Mouse (Mus musculus) layer of hippocampus, postnatal 10 days (tissue): ENCODE measurements around the gene Carns1. TPM values are rescaled to one million over a fixed set of nuclear protein-coding genes. Genes with fewer than 3 reads are reported as not detected.

Source experiments
- DNase-seq, 2 experiments: peaks; one replicate each; pipeline ENCODE4 v3.0.0; 2021; ENCODE audit warnings: low spot score in 2 of 2
- total RNA-seq, 2 experiments: library from RNA; stranded (reverse); gene quantifications; 2 replicates each; pipeline ENCODE4 v1.2.3; 2021

Gene Carns1
- total RNA-seq, 2 experiments from 2014 or later = 3.0 to 3.6 TPM

DNA sequence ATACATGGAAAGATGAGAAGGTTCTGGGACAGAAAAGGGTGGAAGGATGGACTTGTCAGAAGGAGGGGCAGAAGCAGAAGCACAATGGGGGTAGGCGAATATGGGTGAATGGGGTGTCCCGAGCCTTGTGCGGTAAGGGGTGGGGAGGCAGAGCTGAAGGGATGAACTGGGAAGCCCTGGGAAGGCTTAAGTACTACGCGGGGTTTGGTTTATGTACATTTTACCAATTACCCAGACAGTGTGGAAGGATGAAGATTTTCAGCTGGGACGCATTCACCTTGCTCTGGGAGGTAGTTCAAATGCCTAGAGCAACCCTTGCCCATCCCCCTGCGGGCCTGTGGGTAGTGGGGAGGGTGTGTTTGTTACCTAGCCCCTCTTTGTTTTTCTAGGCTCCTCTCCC is 26.9 kb upstream of the Carns1 start:
- no peak for DNase-seq

DNA sequence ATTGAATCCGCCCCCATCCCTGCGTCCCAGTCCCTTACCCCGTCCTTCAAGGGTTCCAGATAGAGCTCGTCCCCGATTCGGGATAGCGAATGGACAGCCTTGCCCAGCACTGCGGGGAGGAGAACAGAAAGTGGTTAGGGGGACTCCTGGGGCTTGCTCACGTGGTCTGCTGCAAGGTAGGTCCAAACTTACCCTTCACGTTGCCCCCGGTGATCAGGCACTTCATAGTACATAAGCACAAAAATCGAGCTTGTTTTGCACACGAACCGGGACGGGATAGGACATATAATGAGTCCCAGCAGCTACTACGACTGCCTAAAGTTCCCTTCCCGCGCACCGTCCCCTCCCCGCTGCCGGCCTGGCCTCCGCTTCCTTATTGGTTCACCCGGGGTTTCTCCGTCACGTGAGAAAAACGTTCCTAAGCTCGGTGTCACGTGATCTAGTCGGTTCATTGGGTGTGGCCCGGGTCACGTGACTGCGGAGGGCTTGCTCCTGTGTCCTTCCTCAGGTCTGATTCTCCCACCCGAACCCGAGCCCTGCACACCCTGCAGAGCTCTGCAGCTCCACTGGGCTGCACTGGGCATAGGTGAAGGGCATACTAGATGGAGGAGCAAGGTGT is 26.1 kb upstream of the Carns1 start, which contains the start of gene Rad9a:
TSS of gene Rad9a (minus strand) at position 372 of the 619 bp plus-strand sequence.
- peak; percentile 91 to 94 for DNase-seq

DNA sequence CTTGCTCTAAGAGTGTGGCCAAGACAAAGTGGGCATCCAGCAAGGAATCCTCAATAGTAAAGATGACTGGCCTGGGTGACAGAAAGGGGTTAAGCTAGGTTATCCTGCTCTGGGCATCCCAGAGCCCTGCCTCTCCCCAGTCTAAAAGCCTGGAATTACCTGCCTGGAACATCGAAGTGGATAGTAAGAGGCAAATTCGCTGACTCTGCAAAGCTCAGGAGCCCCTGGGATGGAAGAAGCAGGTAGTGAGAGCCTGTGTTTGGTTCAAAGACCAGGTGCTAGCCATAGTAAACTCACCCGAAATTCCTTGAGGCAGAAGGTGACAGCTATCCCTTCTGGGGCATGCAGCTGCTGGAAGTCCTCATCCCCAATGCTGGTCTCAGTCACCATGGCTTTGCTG is 21.9 kb upstream of the Carns1 start:
- DNase-seq = no peak

DNA sequence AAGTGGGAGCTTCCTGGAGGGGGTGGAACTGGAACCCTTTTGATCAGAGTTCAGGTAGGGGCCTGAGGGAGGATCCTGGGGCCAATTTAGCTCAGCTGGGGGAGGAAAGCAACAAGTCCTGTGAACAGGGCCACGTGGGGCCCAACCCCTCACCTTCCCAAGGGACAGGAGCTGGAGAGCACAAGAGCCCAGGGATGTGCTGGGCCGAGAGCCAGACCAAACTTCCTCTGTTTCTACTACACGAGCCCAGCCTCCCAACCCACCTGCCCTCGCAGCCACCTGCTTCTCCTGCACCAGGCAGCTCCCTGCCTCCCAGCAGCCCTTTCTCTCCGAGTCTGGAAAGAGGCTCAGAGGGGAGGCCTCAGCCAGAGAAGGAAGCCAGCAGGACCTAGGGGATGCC is 21.3 kb upstream of the Carns1 start:
- DNase-seq = peak in 1 of 2 experiments; percentile 31

DNA sequence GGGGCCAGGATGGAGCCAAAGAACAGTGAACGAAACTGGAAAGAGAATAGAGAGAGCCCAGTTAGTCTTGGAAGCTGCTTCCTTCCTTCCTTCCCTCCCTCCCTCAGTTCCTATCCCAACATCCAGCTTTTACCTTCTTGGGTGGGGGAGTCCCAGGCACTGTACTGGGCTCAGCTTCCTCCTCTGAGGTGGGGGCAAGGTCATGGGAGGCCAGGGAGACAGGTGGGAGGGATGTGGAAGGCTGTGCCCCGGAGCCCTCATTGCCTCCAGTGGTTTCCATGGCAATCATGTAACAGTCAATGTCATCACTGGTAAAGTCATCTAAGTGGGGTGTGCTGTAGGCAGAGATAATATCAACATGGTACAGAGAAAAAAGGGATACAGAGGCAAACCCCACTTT is 20.8 kb upstream of the Carns1 start:
- no peak for DNase-seq

DNA sequence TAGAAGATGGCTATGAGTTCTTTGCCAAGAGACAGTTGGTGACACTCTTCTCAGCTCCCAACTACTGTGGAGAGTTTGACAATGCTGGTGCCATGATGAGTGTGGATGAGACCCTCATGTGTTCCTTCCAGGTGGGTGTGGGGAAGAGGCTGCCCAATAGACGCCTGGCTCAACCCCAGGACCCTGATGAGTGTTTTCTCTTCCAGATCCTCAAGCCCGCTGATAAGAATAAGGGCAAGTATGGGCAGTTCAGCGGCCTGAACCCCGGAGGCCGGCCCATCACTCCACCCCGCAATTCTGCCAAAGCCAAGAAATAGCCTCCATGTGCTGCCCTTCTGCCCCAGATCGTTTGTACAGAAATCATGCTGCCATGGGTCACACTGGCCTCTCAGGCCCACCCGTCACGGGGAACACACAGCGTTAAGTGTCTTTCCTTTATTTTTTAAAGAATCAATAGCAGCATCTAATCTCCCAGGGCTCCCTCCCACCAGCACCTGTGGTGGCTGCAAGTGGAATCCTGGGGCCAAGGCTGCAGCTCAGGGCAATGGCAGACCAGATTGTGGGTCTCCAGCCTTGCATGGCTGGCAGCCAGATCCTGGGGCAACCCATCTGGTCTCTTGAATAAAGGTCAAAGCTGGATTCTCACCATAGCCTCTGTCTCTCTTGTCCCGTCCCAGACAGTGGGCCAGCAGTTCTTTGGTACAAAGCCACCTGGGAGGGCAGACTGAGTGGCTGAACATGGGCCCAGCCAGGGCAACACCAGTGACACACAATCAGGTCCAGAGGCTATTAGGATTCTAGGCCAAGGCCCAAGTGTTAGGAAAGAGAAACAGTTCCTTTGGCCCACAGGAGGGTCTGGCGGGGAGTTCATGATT is 19.7 kb upstream of the Carns1 start:
- DNase-seq = peak in 1 of 2 experiments; percentile 48

DNA sequence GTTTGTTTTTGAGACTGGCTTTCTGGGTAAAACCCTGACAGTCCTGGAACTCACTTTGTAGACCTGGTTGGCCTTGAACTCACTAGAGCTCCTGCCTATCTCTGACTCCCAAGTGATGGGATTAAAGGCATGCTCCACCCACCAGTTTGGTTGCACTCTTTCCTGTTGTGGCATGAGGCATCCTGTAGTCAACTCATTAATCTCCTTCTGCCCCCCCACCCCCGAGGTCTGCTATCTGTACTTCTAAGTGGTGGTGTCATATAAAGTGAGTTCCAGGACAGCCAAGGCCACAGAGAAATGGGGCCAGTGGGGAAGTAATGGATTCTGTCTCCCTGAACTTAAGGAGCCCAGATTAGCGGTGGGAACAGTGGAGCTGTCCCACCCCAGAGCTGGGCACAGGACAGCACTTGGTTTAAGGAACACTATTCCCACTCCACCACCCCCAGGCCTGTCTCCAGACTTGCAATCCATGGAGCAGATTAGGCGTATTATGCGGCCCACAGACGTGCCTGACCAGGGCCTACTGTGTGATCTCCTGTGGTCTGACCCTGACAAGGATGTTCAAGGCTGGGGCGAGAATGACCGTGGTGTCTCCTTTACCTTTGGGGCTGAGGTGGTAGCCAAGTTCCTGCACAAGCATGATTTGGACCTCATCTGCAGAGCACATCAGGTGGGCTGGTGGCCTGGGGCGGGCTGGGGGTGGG is 18.9 kb upstream of the Carns1 start:
- peak in 1 of 2 experiments; percentile 18 for DNase-seq

DNA sequence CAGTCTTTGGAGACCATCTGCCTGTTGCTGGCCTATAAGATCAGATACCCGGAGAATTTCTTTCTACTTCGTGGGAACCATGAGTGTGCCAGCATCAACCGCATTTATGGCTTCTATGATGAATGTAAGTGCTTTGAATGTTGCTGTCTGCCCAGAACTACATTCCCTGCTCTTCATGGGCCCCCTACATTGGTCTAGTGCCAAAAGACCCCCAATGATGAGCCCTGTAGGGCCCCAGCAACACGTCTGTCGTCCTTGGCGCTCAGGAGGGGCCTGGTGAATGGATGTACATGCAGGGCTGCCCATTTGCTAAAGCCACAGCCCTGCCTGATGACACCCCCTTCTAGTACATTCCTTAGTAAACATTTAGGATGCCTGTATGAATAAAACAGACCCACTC is 17.9 kb upstream of the Carns1 start:
- DNase-seq = no peak

DNA sequence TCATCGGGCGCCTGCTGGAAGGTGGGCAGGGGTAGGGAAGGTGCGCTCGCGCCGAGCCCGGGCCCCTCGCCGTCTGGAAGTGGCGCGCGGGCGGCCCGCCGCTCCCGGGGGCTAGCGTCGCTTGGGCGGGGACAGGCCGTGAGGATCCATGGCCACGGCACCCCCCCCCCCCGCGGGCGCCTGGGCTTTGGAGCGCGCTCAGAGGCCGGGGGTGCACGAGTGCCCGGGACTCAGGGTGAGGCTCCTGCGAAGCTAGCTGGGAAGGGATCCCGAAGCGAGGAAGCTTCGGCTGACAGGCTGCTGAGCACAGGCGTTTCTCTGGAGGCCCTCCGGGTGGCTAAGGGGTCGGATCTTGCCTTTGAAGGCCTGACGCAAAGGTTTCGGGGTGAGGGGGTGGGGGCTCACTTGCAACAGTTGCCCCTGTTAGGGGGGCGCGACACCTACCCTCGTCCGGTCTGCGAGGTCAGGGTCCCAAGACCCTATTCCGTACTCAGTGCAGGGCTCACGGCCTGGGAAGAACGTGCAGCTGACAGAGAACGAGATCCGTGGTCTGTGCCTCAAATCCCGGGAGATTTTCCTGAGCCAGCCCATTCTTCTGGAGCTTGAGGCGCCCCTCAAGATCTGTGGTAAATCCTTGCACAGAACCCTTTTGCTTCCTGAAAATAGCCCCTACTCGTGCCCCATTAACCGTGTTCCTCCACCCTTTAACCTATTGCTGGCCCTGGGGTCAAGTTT is 17.1 kb upstream of the Carns1 start:
- peak in 1 of 2 experiments; percentile 42 for DNase-seq

DNA sequence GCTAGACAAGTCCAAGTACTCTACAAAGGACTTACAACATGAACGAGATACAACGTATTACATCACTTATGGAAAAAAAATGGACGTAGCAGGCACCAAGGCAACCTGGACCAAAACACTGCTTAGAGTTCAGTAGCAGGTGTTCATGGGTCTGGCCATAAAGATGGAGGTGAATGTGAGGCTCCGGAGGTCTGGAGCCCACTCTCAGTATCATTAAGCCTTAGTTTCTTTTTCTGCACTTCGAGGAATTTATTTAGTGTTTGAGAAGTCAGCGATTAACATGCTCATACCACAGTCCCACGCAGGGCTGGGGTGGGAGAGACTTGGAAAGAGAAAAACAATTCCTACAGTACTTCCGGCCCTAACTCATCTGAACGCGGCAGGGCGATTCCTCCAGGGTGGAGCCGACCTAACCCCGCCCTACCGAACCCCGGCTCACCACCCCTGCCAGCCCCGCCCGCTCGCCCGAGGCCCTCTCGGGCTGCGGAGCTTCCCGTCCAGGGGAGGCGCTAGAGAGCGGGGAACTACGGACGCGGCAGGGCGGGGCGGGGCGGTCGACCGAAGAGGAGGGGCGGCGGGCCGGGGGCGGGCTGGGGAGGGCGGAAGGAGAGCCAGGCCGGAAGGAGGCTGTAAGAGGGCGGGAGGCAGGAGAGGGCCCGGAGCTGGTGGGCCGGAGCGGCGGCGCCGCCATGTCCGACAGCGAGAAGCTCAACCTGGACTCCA is 16.4 kb upstream of the Carns1 start, which contains the start of gene Ppp1ca:
TSS of gene Ppp1ca (plus strand) at position 538 of the 723 bp plus-strand sequence.
- peak; percentile 96 to 97 for DNase-seq

DNA sequence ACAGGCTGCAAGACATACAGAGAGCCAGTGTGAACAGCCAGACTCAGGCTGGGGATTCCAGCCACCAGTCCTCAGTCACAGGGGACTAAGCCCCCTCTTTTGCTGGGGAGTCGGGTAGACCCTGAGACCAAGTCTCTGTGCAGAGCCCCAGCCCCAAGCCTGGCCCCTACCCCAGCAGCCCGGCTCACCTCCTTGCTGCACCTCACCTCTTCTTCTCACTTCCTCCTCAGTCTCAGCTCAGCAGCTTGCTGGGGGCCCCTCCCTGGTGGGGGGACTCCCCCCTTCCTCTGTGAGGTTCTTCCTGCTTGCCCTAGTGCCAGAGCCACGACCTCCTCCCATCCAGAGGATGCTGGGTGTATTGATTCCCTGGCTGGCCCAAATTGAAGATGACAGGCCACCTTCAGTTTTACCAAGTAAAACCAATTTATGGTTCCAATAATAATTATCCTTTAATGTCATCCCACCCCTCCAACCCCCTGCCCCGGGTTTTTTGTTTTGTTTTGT is 15.6 kb upstream of the Carns1 start, which contains the start of gene Tbc1d10c:
TSS of gene Tbc1d10c (minus strand) at position 454 of the 504 bp plus-strand sequence.
- DNase-seq = peak in 1 of 2 experiments; percentile 19

DNA sequence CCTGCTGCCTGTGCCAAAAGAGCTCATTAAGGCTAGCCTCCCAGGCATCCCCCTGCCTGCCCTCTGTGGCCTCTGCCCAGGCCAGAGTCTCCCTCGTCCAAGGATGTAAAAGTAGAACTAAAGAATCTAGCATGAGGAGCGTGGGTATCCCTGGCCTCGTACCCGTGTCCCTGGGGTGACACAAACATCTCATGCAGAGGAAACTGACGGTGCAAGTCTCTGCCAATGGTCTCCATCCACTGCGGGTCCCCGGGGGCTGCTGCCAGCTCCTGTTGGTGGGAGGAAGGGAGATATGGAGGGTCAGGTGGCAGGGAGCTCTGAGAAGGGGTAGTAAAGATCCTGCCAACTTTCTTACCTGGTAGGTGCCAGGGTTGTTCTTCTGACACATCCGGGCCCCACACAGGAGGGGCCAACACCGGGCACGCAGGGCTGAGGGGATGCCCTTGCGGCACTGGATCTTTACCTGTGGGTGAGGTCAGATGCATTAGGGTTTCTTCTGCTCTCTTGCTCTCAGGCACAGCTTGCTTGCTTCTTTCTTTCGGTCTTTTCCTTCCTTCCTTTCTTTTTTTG is 13.9 kb upstream of the Carns1 start:
- DNase-seq = no peak

DNA sequence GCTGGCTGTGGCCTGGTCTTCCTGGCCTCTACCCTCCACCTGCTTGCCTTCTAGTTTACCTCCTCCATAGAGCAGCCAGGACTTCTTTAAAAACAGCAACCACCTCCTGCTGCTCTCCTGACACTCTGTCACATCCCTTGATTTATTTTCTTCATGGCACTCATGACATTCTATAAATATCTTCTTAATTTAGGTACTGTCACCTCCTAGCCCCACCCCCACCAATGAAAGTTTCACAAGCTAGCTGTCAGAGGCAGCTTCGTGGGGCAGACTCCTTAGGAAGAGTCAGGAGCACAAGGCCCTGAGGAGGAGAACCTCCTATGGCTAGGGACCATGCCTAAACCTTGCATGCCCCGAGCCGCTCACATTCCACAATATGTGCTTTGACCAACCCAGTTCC is 12.0 kb upstream of the Carns1 start:
- DNase-seq = no peak

DNA sequence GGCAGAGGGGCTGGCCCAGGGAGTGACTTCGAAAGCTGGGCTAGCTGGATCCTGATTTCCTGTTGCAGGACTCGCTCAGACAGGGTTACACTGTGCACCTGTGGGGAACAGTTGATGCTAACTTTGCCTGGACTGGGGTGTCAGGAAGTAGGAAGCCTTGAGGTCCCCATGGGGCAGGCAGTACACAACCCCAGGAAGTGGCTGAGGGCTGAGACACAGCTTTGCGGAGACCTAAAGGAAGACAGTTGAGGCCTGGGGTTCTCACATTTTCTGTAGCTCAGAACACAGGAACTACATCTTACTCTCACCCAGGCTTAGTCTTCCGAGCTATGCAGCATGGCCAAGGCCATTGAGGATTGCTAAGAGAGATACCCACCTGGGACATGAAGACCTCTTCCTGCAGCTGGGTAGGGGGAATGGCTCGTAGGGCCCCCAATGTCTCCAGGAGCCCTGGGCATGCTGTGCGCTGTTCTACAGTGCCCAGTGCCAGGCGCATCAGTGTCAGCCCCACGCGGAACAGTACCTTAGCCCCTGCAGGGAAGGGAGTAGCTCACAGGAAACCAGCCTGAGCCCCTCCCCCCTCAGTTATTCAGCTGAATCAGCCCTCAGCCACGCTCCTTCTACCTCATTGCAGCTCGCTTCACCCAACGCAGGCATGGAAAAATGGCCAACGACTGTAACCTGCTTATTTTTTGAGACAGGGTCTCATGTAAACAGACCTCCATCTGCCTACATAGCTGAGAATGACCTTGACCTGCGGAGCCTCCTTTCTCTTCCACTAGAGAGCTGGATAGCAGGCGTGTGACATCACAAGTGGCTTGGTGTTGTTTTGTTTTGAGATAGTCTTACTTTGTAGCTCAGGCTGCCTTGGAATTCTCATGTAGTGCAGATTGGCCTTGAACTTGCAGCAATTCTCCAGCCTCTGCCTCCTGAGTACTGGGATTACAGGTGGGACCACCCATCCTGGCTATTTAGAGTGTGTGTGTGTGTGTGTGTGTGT is 10.0 kb upstream of the Carns1 start:
- no peak for DNase-seq

DNA sequence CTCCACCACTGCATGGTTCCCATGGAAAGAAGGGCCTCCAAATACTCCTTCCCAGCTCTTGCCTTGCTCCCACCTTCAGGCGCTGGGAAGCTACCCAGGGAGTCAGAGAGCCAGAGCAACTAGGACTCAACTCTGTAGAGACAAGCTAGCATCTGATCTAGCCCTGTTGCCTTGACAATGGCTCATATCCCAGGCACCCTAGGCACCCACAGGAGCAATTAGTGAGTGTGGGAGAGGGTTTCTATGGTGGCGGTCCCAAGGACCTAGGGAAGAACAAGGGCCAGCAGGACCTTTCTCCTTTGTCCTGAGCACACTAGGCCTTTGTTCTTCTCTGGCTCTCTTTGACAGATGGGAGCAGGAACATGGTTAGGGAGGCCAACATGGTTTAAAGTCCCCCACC is 8.4 kb upstream of the Carns1 start:
- peak in 1 of 2 experiments; percentile 32 for DNase-seq

DNA sequence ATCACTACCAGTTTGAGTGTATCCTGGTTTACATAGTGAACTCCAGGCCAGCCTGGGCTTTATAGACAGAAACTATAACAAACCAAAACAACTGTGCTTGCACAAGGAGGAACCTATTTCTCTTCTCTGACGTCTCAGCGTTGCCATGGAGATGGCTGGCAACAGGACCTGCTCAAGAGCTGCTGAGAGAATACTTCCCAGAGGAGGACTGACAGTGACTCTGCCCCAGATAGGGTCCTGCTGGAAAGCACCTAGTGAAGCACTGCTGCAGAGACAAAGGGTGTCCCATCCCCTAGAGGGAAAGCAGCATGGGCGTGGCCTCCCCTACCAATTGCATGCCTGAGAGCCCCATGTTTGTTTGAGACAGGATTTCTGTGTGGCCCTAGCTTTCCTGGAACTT is 6.6 kb upstream of the Carns1 start:
- DNase-seq = peak in 1 of 2 experiments; percentile 63

DNA sequence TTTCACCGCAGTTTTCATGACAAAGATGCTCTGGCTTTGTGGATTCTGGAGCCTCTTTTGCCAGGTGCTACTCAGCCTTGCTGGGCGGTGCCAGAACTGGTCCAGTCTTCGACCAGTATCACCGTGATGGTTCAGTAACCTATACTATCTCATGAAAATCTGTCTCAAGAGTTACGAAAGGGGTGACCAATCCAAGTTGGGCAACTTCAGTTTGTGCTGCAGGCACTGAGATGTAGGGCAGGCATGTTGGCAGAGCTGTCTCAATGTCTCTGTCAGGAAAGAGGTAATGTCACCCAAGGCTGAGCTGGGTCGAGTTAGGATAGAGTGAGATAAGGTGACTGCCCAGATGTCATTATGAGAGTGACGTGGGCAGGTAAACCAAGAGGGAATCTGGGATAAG is 5.1 kb upstream of the Carns1 start:
- DNase-seq = no peak

DNA sequence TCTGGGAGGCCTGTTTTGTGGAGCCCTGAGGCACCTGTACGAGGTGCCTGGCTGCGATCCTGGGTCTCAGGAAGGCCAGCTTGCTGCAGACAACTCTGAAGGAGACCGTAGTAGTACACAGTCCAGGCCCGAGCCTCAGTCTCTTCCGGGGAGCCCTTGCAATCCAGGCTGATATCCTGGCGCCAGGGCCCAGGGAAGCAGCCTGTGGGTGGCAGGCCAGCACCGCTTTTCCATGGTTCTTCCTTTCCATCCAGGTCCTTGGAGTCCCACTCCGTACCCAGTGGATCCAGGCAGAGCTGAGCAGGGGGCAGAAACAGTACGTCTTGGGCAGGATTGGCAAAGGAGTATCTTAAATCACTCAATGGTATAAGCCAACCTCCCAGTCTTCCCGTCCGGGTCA is 2.4 kb downstream of the Carns1 start:
- no peak for DNase-seq
